Mouse (Mus musculus) intestine, postnatal 0 days (tissue): ENCODE measurements around the gene Ccdc73. TPM values are rescaled to one million over a fixed set of nuclear protein-coding genes. Genes with fewer than 3 reads are reported as not detected.

Source experiments
- ATAC-seq: fragments of 200-750 bp; cut with Nextera tagmentation; 2 replicates; pipeline ENCODE4 v1.8.0; 2017; ENCODE audit warnings: mild to moderate bottlenecking, moderate TSS enrichment, moderate library complexity
- H3K27ac ChIP-seq: fragments of 300-500 bp; sonication (generic); 2 replicates; pipeline ENCODE4 v1.5.1; 2014; ENCODE audit warnings: mild to moderate bottlenecking, low read depth, low read length, moderate library complexity
- H3K27me3 ChIP-seq: fragments of 300-500 bp; sonication (generic); replicated peaks from 2 replicates; pipeline ENCODE4 v1.6.1; 2014; ENCODE audit warnings: low read length, mixed read lengths; ENCODE audit not compliant: control insufficient read depth, insufficient read depth
- H3K36me3 ChIP-seq: fragments of 300-500 bp; sonication (generic); 2 replicates; pipeline ENCODE4 v1.6.1; 2014; ENCODE audit warnings: mild to moderate bottlenecking, moderate library complexity; ENCODE audit not compliant: control insufficient read depth, insufficient read depth
- H3K4me1 ChIP-seq: fragments of 300-500 bp; sonication (generic); replicated peaks from 2 replicates; pipeline ENCODE4 v1.6.1; 2014; ENCODE audit warnings: antibody characterized with exemption, low read length, mixed read lengths; ENCODE audit not compliant: control insufficient read depth, insufficient read depth
- H3K4me2 ChIP-seq: fragments of 300-500 bp; sonication (generic); replicated peaks from 2 replicates; pipeline ENCODE4 v1.6.1; 2014; ENCODE audit warnings: low read depth, mild to moderate bottlenecking, moderate library complexity
- H3K4me3 ChIP-seq: fragments of 300-500 bp; sonication (generic); 2 replicates; pipeline ENCODE4 v1.5.1; 2014; ENCODE audit warnings: low read depth, low read length
- H3K9ac ChIP-seq: fragments of 300-500 bp; sonication (generic); 2 replicates; pipeline ENCODE4 v1.6.1; 2014; ENCODE audit warnings: mild to moderate bottlenecking, low read depth, low read length
- H3K9me3 ChIP-seq: fragments of 300-500 bp; sonication (generic); 2 replicates; pipeline ENCODE4 v1.6.1; 2016; ENCODE audit warnings: mixed run types; ENCODE audit not compliant: control insufficient read depth
- CTCF ChIP-seq: sonication (generic); IDR thresholded peaks from 2 replicates; pipeline ENCODE4 v1.5.1; 2016; ENCODE audit warnings: low read depth, mild to moderate bottlenecking, control low read depth, antibody characterized with exemption, moderate library complexity
- WGBS: fragments of 180-500 bp; shearing (Covaris S2); extraction: QIAGEN DNeasy Blood & Tissue Kit; methylation state at CpG from one replicate; pipeline ENCODE4 v1.1.7; 2014; 5-methylcytosine and 5-hydroxymethylcytosine counted together
- polyA plus RNA-seq: library from polyadenylated mRNA; unstranded; fragments of >200 nt; fragmentation: Nextera tagmentation; extraction: Ambion mirVana; gene quantifications from 2 replicates; pipeline ENCODE4 v1.2.1, GENCODE M21; 2015

Gene Ccdc73
- polyA plus RNA-seq, 1 experiment from 2014 or later = 4.8 TPM

GRCm38 (mm10) chr2:105058577-105059116 lies 191.0 kb downstream of the Ccdc73 start:
- WGBS = 51% methylated on average over 7 of the region's 7 CpGs
- no peak for TF ChIP-seq CTCF
- Histone ChIP-seq H3K27ac (no peak overlapping the region), H3K36me3 (no peaks in the 10 kb centered on the region), H3K9ac (no peak overlapping the region), H3K9me3 (no peaks in the 10 kb centered on the region), H3K4me1 (no peaks in the 10 kb centered on the region), H3K4me3 (no peak overlapping the region), H3K27me3 (no peaks in the 10 kb centered on the region), H3K4me2 (no peak overlapping the region)
- ATAC-seq = no peak

- Histone ChIP-seq H3K4me2 (no peak overlapping the region), H3K4me1 (no peaks in the 10 kb centered on the region), H3K9me3 (no peaks in the 10 kb centered on the region), H3K36me3 (no peaks in the 10 kb centered on the region), H3K9ac (no peak overlapping the region), H3K27me3 (no peaks in the 10 kb centered on the region), H3K4me3 (no peak overlapping the region), H3K27ac (no peak overlapping the region)
- TF ChIP-seq CTCF = no peak
- no peak for ATAC-seq
- WGBS = 51% methylated on average over 7 of the region's 7 CpGs
These were observed 195.3 kb downstream of the Ccdc73 start for GRCm38 (mm10) chr2:105062741-105063372.

Other genes starting within 250 kb of the Ccdc73 start
- 16.0 and 17.2 TPM in 2 replicates for gene Tcp11l1, start 155.6 kb upstream of the Ccdc73 start, polyA plus RNA-seq
- not detected in 2 replicates for gene Pin1rt1, start 151.4 kb upstream of the Ccdc73 start, polyA plus RNA-seq
- gene Depdc7, start 124.9 kb upstream of the Ccdc73 start, polyA plus RNA-seq = 62.4 and 70.0 TPM in 2 replicates
- 2.7 and 3.0 TPM in 2 replicates for gene Qser1, start 51.0 kb upstream of the Ccdc73 start, polyA plus RNA-seq
- 0.48 and 0.76 TPM in 2 replicates for gene Prrg4, start 17.9 kb upstream of the Ccdc73 start, polyA plus RNA-seq
- 141 and 145 TPM in 2 replicates for gene Eif3m, start 149.3 kb downstream of the Ccdc73 start, polyA plus RNA-seq
- not detected in 2 replicates for gene Gm11060, start 224.2 kb downstream of the Ccdc73 start, polyA plus RNA-seq